Mouse (Mus musculus) CH12.LX (cell line): ENCODE results near the gene Cdc45. TPM values are rescaled to one million over a fixed set of nuclear protein-coding genes. Genes with fewer than 3 reads are reported as not detected.

Experiments
- DNase-seq: peaks from one replicate; pipeline ENCODE4 v3.0.0-alpha.2; 2013; ENCODE audit errors: extremely low read depth
- H3K27ac ChIP-seq: 2 replicates; pipeline ENCODE4 v1.5.1; 2012; ENCODE audit warnings: low read depth, mild to moderate bottlenecking, control low read depth, moderate library complexity; ENCODE audit not compliant: insufficient read depth
- H3K27me3 ChIP-seq: replicated peaks from 2 replicates; pipeline ENCODE3; 2012; ENCODE audit warnings: inconsistent platforms
- H3K36me3 ChIP-seq, 2 experiments: replicated peaks in 1 of 2; 2 replicates each; pipeline versions ENCODE3 to v1.6.1; 2012; ENCODE audit warnings: inconsistent platforms in 1 of 2, low read length in 1 of 2, mild to moderate bottlenecking in 1 of 2, mixed read lengths in 1 of 2, moderate library complexity in 1 of 2; ENCODE audit not compliant: control insufficient read depth in 1 of 2, insufficient read depth in 1 of 2
- H3K4me1 ChIP-seq, 2 experiments: 2 replicates each; pipeline ENCODE4 v1.6.1; 2012; ENCODE audit warnings: inconsistent platforms in 1 of 2, moderate library complexity in 1 of 2; ENCODE audit not compliant: insufficient read depth in 2 of 2, control insufficient read depth in 1 of 2
- H3K4me2 ChIP-seq: 2 replicates; pipeline ENCODE4 v1.6.1; 2012; ENCODE audit warnings: low read depth, mild to moderate bottlenecking, control low read depth; ENCODE audit not compliant: poor library complexity, insufficient read depth, severe bottlenecking
- H3K4me3 ChIP-seq, 3 experiments: fragments of 150-350 bp in 1 of 3; sonication (generic) in 1 of 3; replicated peaks in 1 of 3; 2 replicates each; pipeline versions ENCODE3 to v1.5.1; 2011 to 2012; ENCODE audit warnings: low read depth in 2 of 3, low read length in 2 of 3, mild to moderate bottlenecking in 2 of 3, moderate library complexity in 2 of 3, control low read depth in 1 of 3, improper control_type of control experiment in 1 of 3, inconsistent platforms in 1 of 3, mixed read lengths in 1 of 3; ENCODE audit not compliant: poor library complexity in 1 of 3
- H3K79me2 ChIP-seq: replicated peaks from 2 replicates; pipeline ENCODE4 v1.6.1; 2012; ENCODE audit warnings: mild to moderate bottlenecking, moderate library complexity; ENCODE audit not compliant: control insufficient read depth, poor library complexity, insufficient read depth, severe bottlenecking; ENCODE audit errors: extremely low read depth
- H3K9ac ChIP-seq: 2 replicates; pipeline ENCODE4 v1.6.1; 2012; ENCODE audit warnings: low read depth, mild to moderate bottlenecking, control low read depth, moderate library complexity; ENCODE audit not compliant: insufficient read depth
- H3K9me3 ChIP-seq: replicated peaks from 2 replicates; pipeline ENCODE3; 2012; ENCODE audit warnings: low read length, inconsistent platforms, mixed read lengths
- BHLHE40 ChIP-seq: IDR thresholded peaks from 2 replicates; pipeline ENCODE4 v1.6.1; 2011; ENCODE audit warnings: mild to moderate bottlenecking, low read depth, low read length, improper control_type of control experiment
- CHD1 ChIP-seq: IDR thresholded peaks from 2 replicates; pipeline ENCODE4 v1.6.1; 2012; ENCODE audit warnings: low read depth, low read length, improper control_type of control experiment, inconsistent platforms
- CHD2 ChIP-seq: IDR thresholded peaks from 2 replicates; pipeline ENCODE4 v1.6.1; 2011; ENCODE audit warnings: low read length, improper control_type of control experiment
- E2F4 ChIP-seq: IDR thresholded peaks from 2 replicates; pipeline ENCODE4 v1.6.1; 2011; ENCODE audit warnings: low read depth, low read length, improper control_type of control experiment; ENCODE audit not compliant: insufficient replicate concordance
- ELF1 ChIP-seq: IDR thresholded peaks from 2 replicates; pipeline ENCODE4 v1.6.1; 2014; ENCODE audit warnings: low read depth, mild to moderate bottlenecking, inconsistent platforms, low read length, improper control_type of control experiment
- EP300 ChIP-seq: IDR thresholded peaks from 2 replicates; pipeline ENCODE4 v1.6.1; 2011; ENCODE audit warnings: low read length, improper control_type of control experiment
- ETS1 ChIP-seq: conservative IDR thresholded peaks from 2 replicates; pipeline ENCODE4 v1.6.1; 2012; ENCODE audit warnings: low read depth, mild to moderate bottlenecking, inconsistent platforms, low read length, improper control_type of control experiment, moderate library complexity
- HCFC1 ChIP-seq: IDR thresholded peaks from 2 replicates; pipeline ENCODE4 v1.6.1; 2012; ENCODE audit warnings: low read depth, mild to moderate bottlenecking, inconsistent platforms, low read length, improper control_type of control experiment
- IRF4 ChIP-seq: IDR thresholded peaks from 2 replicates; pipeline ENCODE4 v1.6.1; 2014; ENCODE audit warnings: low read depth, mild to moderate bottlenecking, inconsistent platforms, low read length, improper control_type of control experiment
- JUN ChIP-seq: IDR thresholded peaks from 2 replicates; pipeline ENCODE4 v1.6.1; 2011; ENCODE audit warnings: low read depth, mild to moderate bottlenecking, low read length, improper control_type of control experiment, moderate library complexity; ENCODE audit not compliant: insufficient read depth
- JUND ChIP-seq: conservative IDR thresholded peaks from 2 replicates; pipeline ENCODE4 v1.6.1; 2011; ENCODE audit warnings: low read depth, low read length, improper control_type of control experiment
- KAT2A ChIP-seq: IDR thresholded peaks from 2 replicates; pipeline ENCODE4 v1.6.1; 2012; ENCODE audit warnings: low read length, improper control_type of control experiment, inconsistent platforms; ENCODE audit not compliant: insufficient replicate concordance
- MAX ChIP-seq: IDR thresholded peaks from 2 replicates; pipeline ENCODE4 v1.6.1; 2011; ENCODE audit warnings: low read length, improper control_type of control experiment
- MYC ChIP-seq: IDR thresholded peaks from 2 replicates; pipeline ENCODE4 v1.6.1; 2011; ENCODE audit warnings: low read depth, mild to moderate bottlenecking, improper control_type of control experiment, low read length
- NELFE ChIP-seq: IDR thresholded peaks from 2 replicates; pipeline ENCODE4 v1.6.1; 2011; ENCODE audit warnings: low read depth, low read length, improper control_type of control experiment
- NRF1 ChIP-seq: IDR thresholded peaks from 2 replicates; pipeline ENCODE4 v1.6.1; 2014; ENCODE audit warnings: low read depth, mild to moderate bottlenecking, inconsistent platforms, low read length, improper control_type of control experiment, moderate library complexity
- PAX5 ChIP-seq: IDR thresholded peaks from 2 replicates; pipeline ENCODE4 v1.6.1; 2012; ENCODE audit warnings: low read length, inconsistent platforms, mixed read lengths
- POLR2A ChIP-seq: IDR thresholded peaks from 2 replicates; pipeline ENCODE4 v1.6.1; 2011; ENCODE audit warnings: low read depth, mild to moderate bottlenecking, improper control_type of control experiment, low read length
- POLR2AphosphoS2 ChIP-seq: IDR thresholded peaks from 2 replicates; pipeline ENCODE4 v1.6.1; 2011; ENCODE audit warnings: low read depth, low read length, improper control_type of control experiment
- RAD21 ChIP-seq: IDR thresholded peaks from 2 replicates; pipeline ENCODE4 v1.6.1; 2011; ENCODE audit warnings: low read depth, mild to moderate bottlenecking, low read length, improper control_type of control experiment, moderate library complexity
- RCOR1 ChIP-seq: conservative IDR thresholded peaks from 2 replicates; pipeline ENCODE4 v1.6.1; 2012; ENCODE audit warnings: low read depth, mild to moderate bottlenecking, inconsistent platforms, low read length, improper control_type of control experiment
- SIN3A ChIP-seq: IDR thresholded peaks from 2 replicates; pipeline ENCODE4 v1.6.1; 2012; ENCODE audit warnings: low read length, improper control_type of control experiment, inconsistent platforms
- SMC3 ChIP-seq: IDR thresholded peaks from 2 replicates; pipeline ENCODE4 v1.6.1; 2011; ENCODE audit warnings: low read depth, low read length, improper control_type of control experiment
- TBP ChIP-seq: conservative IDR thresholded peaks from 2 replicates; pipeline ENCODE4 v1.6.1; 2011; ENCODE audit warnings: low read depth, low read length, improper control_type of control experiment
- TCF12 ChIP-seq: IDR thresholded peaks from 2 replicates; pipeline ENCODE4 v1.6.1; 2014; ENCODE audit warnings: low read depth, mild to moderate bottlenecking, inconsistent platforms, low read length, improper control_type of control experiment
- UBTF ChIP-seq: IDR thresholded peaks from 2 replicates; pipeline ENCODE4 v1.6.1; 2012; ENCODE audit warnings: low read depth, mild to moderate bottlenecking, inconsistent platforms, low read length, improper control_type of control experiment, moderate library complexity
- USF1 ChIP-seq: IDR thresholded peaks from 2 replicates; pipeline ENCODE4 v1.6.1; 2014; ENCODE audit warnings: low read depth, mild to moderate bottlenecking, inconsistent platforms, low read length, improper control_type of control experiment
- USF2 ChIP-seq: conservative IDR thresholded peaks from 2 replicates; pipeline ENCODE4 v1.6.1; 2011; ENCODE audit warnings: low read depth, low read length, improper control_type of control experiment
- ZC3H11A ChIP-seq: IDR thresholded peaks from 2 replicates; pipeline ENCODE4 v1.6.1; 2012; ENCODE audit warnings: low read depth, mild to moderate bottlenecking, inconsistent platforms, low read length, improper control_type of control experiment
- ZMIZ1 ChIP-seq: IDR thresholded peaks from 2 replicates; pipeline ENCODE4 v1.6.1; 2012; ENCODE audit warnings: low read depth, mild to moderate bottlenecking, inconsistent platforms, low read length, improper control_type of control experiment
- ZNF384 ChIP-seq: IDR thresholded peaks from 2 replicates; pipeline ENCODE4 v1.6.1; 2012; ENCODE audit warnings: low read depth, low read length, improper control_type of control experiment, inconsistent platforms
- dilution Hi-C: fragments of 300-500 bp; cut with MboI; formaldehyde crosslinking; loops from 2 replicates; pipeline ENCODE4 v1.14.3; 2020; ENCODE audit warnings: low sequenced_read_pairs; ENCODE audit not compliant: extremely low pct_unique_long_range_greater_than_20kb, extremely low pct_ligation_motif_present
- in situ Hi-C: fragments of 300-500 bp; cut with MboI; formaldehyde crosslinking; loops from 3 replicates; pipeline ENCODE4 v1.14.3; 2019; ENCODE audit warnings: low sequenced_read_pairs, low pct_ligation_motif_present, low pct_unique_long_range_greater_than_20kb, mixed read lengths
- polyA plus RNA-seq: library from polyadenylated mRNA; unstranded; fragments of >175 nt; gene quantifications from 2 replicates; pipeline ENCODE4 v1.2.1, GENCODE M21; 2012; ENCODE audit warnings: low read depth; ENCODE audit not compliant: insufficient read length
- total RNA-seq, 2 experiments: library from RNA; depleted of rRNA; stranded (reverse); fragments of 300-350 nt in 1 of 2; fragments of >200 nt in 1 of 2; gene quantifications; 2 replicates each; pipeline ENCODE4 v1.2.3; 2012 to 2014

The Cdc45 gene
- total and polyA plus RNA-seq, 3 experiments = 117 to 144 (median 136) TPM

DNA sequence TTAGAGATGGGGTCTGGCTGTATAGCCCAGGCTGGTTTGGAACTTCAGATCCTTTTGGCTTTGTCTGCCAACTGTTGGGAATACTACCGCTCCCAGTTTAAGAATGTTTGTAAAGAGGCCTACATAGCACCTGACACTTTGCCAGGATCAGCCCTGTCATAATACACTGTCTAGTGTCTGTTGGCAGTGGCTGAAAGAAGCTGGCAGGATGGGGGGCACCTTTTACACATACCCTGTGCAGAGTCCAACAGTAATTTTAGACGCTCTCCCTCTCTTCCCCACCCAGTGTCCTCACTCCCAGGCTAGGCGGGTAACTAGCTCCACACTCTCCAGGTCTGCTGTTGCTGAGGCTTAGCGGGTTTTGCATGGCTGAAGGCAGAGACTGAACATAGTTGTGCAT lies 26.6 kb upstream of the Cdc45 start:
- TF ChIP-seq USF1 (no peak), BHLHE40 (no peak), HCFC1 (no peak), SMC3 (no peak), ZC3H11A (no peak), JUN (no peak), PAX5 (no peak), POLR2A (no peak), E2F4 (no peak), USF2 (no peak), RCOR1 (no peak), IRF4 (no peak), UBTF (no peak), ZNF384 (no peak), CHD1 (no peak), TCF12 (no peak), RAD21 (no peak)
- TF ChIP-seq, all 38 proteins: peak for 0
- H3K4me2 ChIP-seq = no peak overlapping the region
- in situ Hi-C loops (no loop called here), dilution Hi-C loops (no loop called here)
- H3K27me3 ChIP-seq = no peaks in the 10 kb centered on the region
- no peak overlapping the region for H3K27ac ChIP-seq
- no peaks in the 10 kb centered on the region for H3K9me3 ChIP-seq
- peaks cover 5 to 22% of the 10 kb centered on the region in 2 experiments for H3K4me1 ChIP-seq
- no peak overlapping the region for H3K9ac ChIP-seq
- H3K36me3 ChIP-seq = peaks cover 38 to 55% of the 10 kb centered on the region in 2 experiments
- DNase-seq = no peak
- H3K4me3 ChIP-seq = no peak overlapping the region
- H3K79me2 ChIP-seq = peaks cover 20% of the 10 kb centered on the region

DNA sequence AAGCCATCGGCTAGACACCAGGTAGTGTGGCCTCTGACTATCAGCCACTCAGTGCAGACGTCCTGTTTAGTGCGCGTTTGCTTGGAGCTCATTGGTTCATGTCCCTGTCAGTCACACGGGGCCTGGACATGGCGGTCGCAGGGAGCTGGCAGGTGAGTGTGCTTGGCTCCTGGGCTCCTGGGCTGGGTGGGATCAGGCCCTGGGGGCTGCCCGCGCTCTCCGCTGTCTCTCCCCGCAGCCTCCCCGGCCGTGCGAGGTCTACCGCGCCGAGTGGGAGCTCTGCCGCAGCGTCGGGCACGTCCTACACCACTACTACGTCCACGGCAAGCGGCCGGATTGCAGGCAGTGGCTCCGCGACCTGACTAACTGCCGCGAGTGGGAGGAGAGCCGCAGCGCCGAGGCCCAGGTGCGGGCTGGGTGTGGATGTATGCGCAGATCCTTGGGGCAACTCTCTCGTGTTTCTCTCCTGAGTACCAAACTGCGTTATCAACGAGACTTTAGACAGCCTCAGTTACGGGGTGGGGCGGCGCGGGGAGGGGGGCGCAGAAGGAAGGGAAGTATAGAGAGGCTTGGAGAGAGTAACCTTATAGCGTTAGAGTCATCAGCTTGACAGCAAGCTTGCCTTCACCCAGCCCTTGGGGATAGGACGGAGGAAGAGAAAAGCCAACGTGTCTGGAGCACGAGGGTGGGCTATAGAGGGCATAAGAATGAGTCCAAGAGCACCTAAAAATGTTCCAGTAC lies 24.9 kb upstream of the Cdc45 start, which contains the start of the genes 2510002D24Rik and Gm28539:
2510002D24Rik (plus strand) TSS at position 111 of the 741 bp plus-strand sequence.
Gm28539 (plus strand) TSS at position 117 of the 741 bp plus-strand sequence.
- Histone ChIP-seq H3K4me1 (peaks cover 5 to 22% of the 10 kb centered on the region in 2 experiments), H3K27ac (peak within 1 kb of the TSS; percentile 65), H3K9me3 (no peaks in the 10 kb centered on the region), H3K4me3 (peak within 1 kb of the TSS; percentile 68 to 96 (median 87)), H3K27me3 (no peaks in the 10 kb centered on the region), H3K4me2 (peak within 1 kb of the TSS; percentile 57), H3K79me2 (peaks cover 20% of the 10 kb centered on the region), H3K9ac (peak within 1 kb of the TSS; percentile 51), H3K36me3 (peaks cover 46 to 72% of the 10 kb centered on the region in 2 experiments)
- TF ChIP-seq UBTF (0 out of 2 replicates have a peak, but pooled peaks have one; percentile 52), EP300 (no peak), CHD1 (peak; percentile 82), NELFE (peak; percentile 85), JUND (no peak), POLR2A (peak; percentile 96), IRF4 (0 out of 2 replicates have a peak, but pooled peaks have one; percentile 34), ELF1 (peak; percentile 72), ZMIZ1 (peak; percentile 74), KAT2A (0 out of 2 replicates have a peak, but pooled peaks have one; percentile 44), ETS1 (no peak), MYC (peak; percentile 76), USF2 (no peak; the same call in 1 of the 2 replicates), TBP (peak; percentile 87), NRF1 (peak; percentile 24; the same call in 1 of the 2 replicates), TCF12 (peak; percentile 95), MAX (peak; percentile 32), RCOR1 (no peak), CHD2 (peak; percentile 72), HCFC1 (peak; percentile 71), SIN3A (peak; percentile 59; the same call in 1 of the 2 replicates), POLR2AphosphoS2 (peak; percentile 97)
- DNase-seq = peak; percentile 98
- in situ Hi-C loops = no loop called here
- dilution Hi-C loops = no loop called here
